Mouse (Mus musculus) megakaryocyte, embryonic 14.5 days (primary cell): Measurements from ENCODE around the gene Evi5.

Experiments used
- FLI1 ChIP-seq: IDR thresholded peaks from 2 replicates; pipeline ENCODE4 v1.6.1; 2012; ENCODE audit warnings: low read length, inconsistent platforms, mixed read lengths
- GATA1 ChIP-seq: IDR thresholded peaks from 3 replicates; pipeline ENCODE4 v1.6.1; 2012; ENCODE audit warnings: mixed read lengths, low read length, inconsistent platforms, borderline replicate concordance

GRCm38 (mm10) chr5:107793927-107794326, 81.0 kb downstream of the Evi5 start:
- TF ChIP-seq GATA1 (no peak), FLI1 (no peak)
